ENCODE assay signal across 8 mouse cellular contexts in the genomic region with DNA sequence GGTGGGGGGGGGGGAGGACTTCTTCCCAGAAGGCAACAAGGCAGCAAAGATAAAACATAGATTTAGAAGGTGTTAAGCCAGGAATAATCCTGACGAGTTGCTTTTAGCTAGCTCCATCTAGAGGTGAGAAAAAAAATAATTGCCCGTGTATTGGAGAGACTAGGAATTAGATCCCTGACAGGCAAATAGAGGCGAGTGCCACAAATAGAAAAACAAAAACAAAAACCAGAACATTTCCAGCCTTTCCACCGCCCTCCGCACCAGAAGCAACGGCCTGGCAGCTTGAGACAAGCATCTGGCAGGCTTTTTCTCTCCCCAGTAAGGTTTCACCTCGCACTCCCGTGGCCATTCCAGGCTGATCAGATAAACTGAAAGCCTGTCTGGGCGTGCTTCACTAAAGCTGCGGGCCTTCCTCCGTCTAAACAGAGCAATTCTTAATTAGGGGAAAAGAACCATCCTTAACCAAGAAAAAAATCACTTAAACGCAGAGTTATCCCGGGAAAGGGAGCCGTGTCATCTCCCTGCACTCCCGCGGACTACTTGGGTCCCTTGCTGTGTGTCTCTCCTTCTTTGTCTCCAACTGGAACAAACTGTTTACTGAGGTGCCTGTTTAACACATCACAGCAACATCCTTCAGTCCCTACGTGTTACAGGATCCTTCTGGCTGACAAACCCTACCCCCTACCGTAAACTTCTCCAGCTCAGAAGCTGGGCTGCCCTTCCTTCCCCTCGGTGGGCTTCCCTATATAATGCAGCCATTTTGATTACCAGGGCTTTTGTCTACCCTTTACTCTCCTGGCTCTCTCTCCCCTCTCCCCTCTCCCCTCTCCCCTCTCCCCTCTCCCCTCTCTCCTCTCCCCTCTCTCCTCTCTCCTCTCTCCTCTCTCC. TPM values are rescaled to one million over a fixed set of nuclear protein-coding genes. Genes with fewer than 3 reads are reported as not detected.
DNase-seq lines count a peak whose midpoint lies in the region; ATAC-seq and TF ChIP-seq lines count a peak whose summit lies in the region.

No protein-coding gene starts in this region.

- peak overlapping the region; percentile 49 for H3ac ChIP-seq in myocyte (ENCODE audit: control insufficient read depth, insufficient read length)

- no peak for DNase-seq in spleen, adult 2 months (ENCODE audit: low read depth in 1 of 2, low spot score in 2 of 2)
- no peak for DNase-seq in spleen, adult 18-20 months
- peak; percentile 7 for DNase-seq in cerebellum, adult 8-10 months
- DNase-seq in forelimb bud, embryonic 11.5 days (ENCODE audit: low read depth, low spot score) = peak; percentile 39
- no peak for DNase-seq in ovary, postnatal 14 days (ENCODE audit: low spot score)

- H3K9me3 ChIP-seq in kidney, embryonic 14.5 days (ENCODE audit: control insufficient read depth, low read length) = no peaks in the 10 kb centered on the region
- no peaks in the 10 kb centered on the region for H3K9me3 ChIP-seq in limb, embryonic 15.5 days

- TF ChIP-seq CTCF in spleen, adult 2 months (IDR thresholded peaks at IDR 0.05; ENCODE audit: extremely low read depth, insufficient read depth, insufficient read length, insufficient replicate concordance) = no peak

- peak; percentile 52; the same call in 1 of the 2 replicates for ATAC-seq in kidney, embryonic 14.5 days (ENCODE audit: low FRiP score, low TSS enrichment)
- no peak for ATAC-seq in limb, embryonic 15.5 days (ENCODE audit: insufficient number of reproducible peaks, low FRiP score, low TSS enrichment, low read depth)

- H3K79me2 ChIP-seq in myocyte (ENCODE audit: control insufficient read depth, insufficient read depth) = no peaks in the 10 kb centered on the region

- 0 out of 2 replicates have a peak, but pooled peaks cover 2% of the 10 kb centered on the region for H3K4me1 ChIP-seq in spleen, adult 2 months (ENCODE audit: control insufficient read depth, insufficient read depth, insufficient read length)
- H3K4me1 ChIP-seq in kidney, embryonic 14.5 days (ENCODE audit: control insufficient read depth, insufficient read depth, low read length) = 0 out of 2 replicates have a peak, but pooled peaks cover 3% of the 10 kb centered on the region
- H3K4me1 ChIP-seq in limb, embryonic 15.5 days = peaks cover 11% of the 10 kb centered on the region; the same call in 1 of the 2 replicates

- no peak for TF ChIP-seq POLR2A in spleen, adult 2 months (IDR thresholded peaks at IDR 0.05; ENCODE audit: low read depth, low read length)
- peak; percentile 10 for TF ChIP-seq POLR2A in myocyte (IDR thresholded peaks at IDR 0.05; ENCODE audit: insufficient read length, low read depth)

- H3K9ac ChIP-seq in kidney, embryonic 14.5 days (ENCODE audit: low read depth, low read length) = peak overlapping the region; percentile 47
- 0 out of 2 replicates have a peak overlapping the region, but pooled peaks have one; percentile 4 for H3K9ac ChIP-seq in limb, embryonic 15.5 days

- H3K27me3 ChIP-seq in spleen, adult 2 months (ENCODE audit: control insufficient read depth, insufficient read depth, low read length) = peaks cover 7% of the 10 kb centered on the region; the same call in 1 of the 2 replicates
- no peaks in the 10 kb centered on the region for H3K27me3 ChIP-seq in kidney, embryonic 14.5 days (ENCODE audit: control insufficient read depth, insufficient read depth, low read length)
- no peaks in the 10 kb centered on the region for H3K27me3 ChIP-seq in limb, embryonic 15.5 days
- no peaks in the 10 kb centered on the region for H3K27me3 ChIP-seq in myocyte (ENCODE audit: control insufficient read depth, insufficient read depth, insufficient read length)

- WGBS in spleen, adult 2 months = 2% methylated on average over 19 of the region's 19 CpGs
- 2% methylated on average over 19 of the region's 19 CpGs for WGBS in kidney, embryonic 14.5 days
- WGBS in limb, embryonic 15.5 days = 1% methylated on average over 19 of the region's 19 CpGs

- H3K27ac ChIP-seq in spleen, adult 2 months (ENCODE audit: insufficient read depth, low read length) = no peak overlapping the region; the same call in 1 of the 2 replicates
- no peak overlapping the region for H3K27ac ChIP-seq in kidney, embryonic 14.5 days (ENCODE audit: low read depth, low read length)
- H3K27ac ChIP-seq in limb, embryonic 15.5 days = no peak overlapping the region

- peak overlapping the region; percentile 77 for H3K4me2 ChIP-seq in kidney, embryonic 14.5 days (replicated peaks; ENCODE audit: low read depth, low read length)
- H3K4me2 ChIP-seq in limb, embryonic 15.5 days = peak overlapping the region; percentile 72
- peak overlapping the region; percentile 96 for H3K4me2 ChIP-seq in myocyte (ENCODE audit: low read depth)

- H3K36me3 ChIP-seq in spleen, adult 2 months (ENCODE audit: control insufficient read depth, insufficient read depth, low read length) = no peaks in the 10 kb centered on the region
- H3K36me3 ChIP-seq in kidney, embryonic 14.5 days (ENCODE audit: control insufficient read depth, insufficient read depth, low read length) = no peaks in the 10 kb centered on the region
- H3K36me3 ChIP-seq in limb, embryonic 15.5 days = no peaks in the 10 kb centered on the region
- no peaks in the 10 kb centered on the region for H3K36me3 ChIP-seq in myocyte (ENCODE audit: control insufficient read depth, insufficient read depth)

- H3K4me3 ChIP-seq in spleen, adult 2 months (ENCODE audit: extremely low read depth, insufficient read depth, insufficient read length) = peak overlapping the region; percentile 36
- H3K4me3 ChIP-seq in kidney, embryonic 14.5 days (ENCODE audit: low read length) = peak overlapping the region; percentile 43
- peak overlapping the region; percentile 39 for H3K4me3 ChIP-seq in limb, embryonic 15.5 days
- H3K4me3 ChIP-seq in myocyte = peak overlapping the region; percentile 31

TF ChIP-seq in myocyte, 11 proteins besides CTCF, POLR2A, EP300 and RAD21:
- no peak for TF ChIP-seq POLR2AphosphoS2 (IDR thresholded peaks at IDR 0.05; ENCODE audit: insufficient read length, low read depth)
- no peak for TF ChIP-seq USF1 (IDR thresholded peaks at IDR 0.05; ENCODE audit: low read depth)
- TF ChIP-seq REST (IDR thresholded peaks at IDR 0.05; ENCODE audit: insufficient read depth, insufficient read length) = no peak
- no peak for TF ChIP-seq MAX (IDR thresholded peaks at IDR 0.05; ENCODE audit: low read depth)
- TF ChIP-seq MYOD1 (IDR thresholded peaks at IDR 0.05; ENCODE audit: control insufficient read depth in 1 of 3, insufficient read length in 2 of 3, low read depth in 2 of 3) = no peak
- TF ChIP-seq CEBPB (IDR thresholded peaks at IDR 0.05; ENCODE audit: insufficient read depth, poor library complexity, severe bottlenecking) = no peak
- TF ChIP-seq SRF (IDR thresholded peaks at IDR 0.05; ENCODE audit: control insufficient read depth, insufficient read length, low read depth) = no peak
- TF ChIP-seq TCF3 (IDR thresholded peaks at IDR 0.05; ENCODE audit: insufficient read length, low read depth) = no peak
- no peak for TF ChIP-seq E2F4 (IDR thresholded peaks at IDR 0.05; ENCODE audit: insufficient read depth)
- no peak for TF ChIP-seq TCF12 (IDR thresholded peaks at IDR 0.05; ENCODE audit: insufficient read depth, poor library complexity, severe bottlenecking)
- TF ChIP-seq MYOG (IDR thresholded peaks at IDR 0.05; ENCODE audit: control insufficient read depth in 1 of 3, insufficient read depth in 1 of 3, insufficient read length in 2 of 3, low read depth in 2 of 3) = no peak

RNA-seq across cellular contexts. Expression of a gene that starts 25.7 kb away (rescaled TPM):
- polyA plus RNA-seq in spleen, adult 2 months (2012; rRNA removed) = 0.09 TPM in 1 of 2 replicates, not detected in the other
- polyA plus RNA-seq in kidney, embryonic 14.5 days (2014; fragmentation: Nextera tagmentation; extraction: Ambion mirVana) = not detected in 2 replicates
- polyA plus RNA-seq in limb, embryonic 15.5 days (2015; fragmentation: Nextera tagmentation; extraction: Ambion mirVana) = not detected in 2 replicates
- polyA plus RNA-seq in myocyte (2012; fragmentation: generic; extraction: Trizol) = not detected

RNA-seq across cellular contexts. Expression of a gene that starts 58.6 kb away (rescaled TPM):
- polyA plus RNA-seq in spleen, adult 2 months (2012; rRNA removed) = not detected in 2 replicates
- polyA plus RNA-seq in kidney, embryonic 14.5 days (2014; fragmentation: Nextera tagmentation; extraction: Ambion mirVana) = 2.7 and 4.7 TPM in 2 replicates
- 1.2 and 1.6 TPM in 2 replicates for polyA plus RNA-seq in limb, embryonic 15.5 days (2015; fragmentation: Nextera tagmentation; extraction: Ambion mirVana)
- polyA plus RNA-seq in myocyte (2012; fragmentation: generic; extraction: Trizol) = 0.08 TPM

Comparison
In these comparisons a context has a peak if more than half of its experiments do, and no peak if none do; other contexts are left out.
1. DNase-seq: peak in cerebellum, adult 8-10 months (single experiment) and forelimb bud, embryonic 11.5 days (single experiment); none in spleen, adult 2 months (0 of 2), spleen, adult 18-20 months (0 of 2) and ovary, postnatal 14 days (single experiment).
2. Peak in every context shown above with its lines, with median percentiles within 50 percentile points of each other: H3K4me3 ChIP-seq and H3K4me2 ChIP-seq.